ENCODE assay signal across 8 mouse cellular contexts in genomic region chr7:25379551-25380351, GRCm38 (mm10). TPM values are rescaled to one million over a fixed set of nuclear protein-coding genes. Genes with fewer than 3 reads are reported as not detected.
DNase-seq lines count a peak whose midpoint lies in the region; ATAC-seq and TF ChIP-seq lines count a peak whose summit lies in the region.

No protein-coding gene starts in this region.

- peak; percentile 10; the same call in 1 of the 2 replicates for ATAC-seq in intestine, postnatal 0 days
- peak; percentile 58 for ATAC-seq in lung, embryonic 16.5 days (ENCODE audit: low read depth)

- 13% methylated on average over 42 of the region's 42 CpGs for WGBS in intestine, postnatal 0 days
- 3% methylated on average over 40 of the region's 42 CpGs for WGBS in lung, embryonic 16.5 days
- 17% methylated on average over 42 of the region's 42 CpGs for WGBS in olfactory bulb, adult 2 months

- TF ChIP-seq CTCF in intestine, postnatal 0 days (IDR thresholded peaks at IDR 0.05; ENCODE audit: low read depth), result peak; percentile 74
- TF ChIP-seq CTCF in olfactory bulb, adult 2 months (IDR thresholded peaks at IDR 0.05; ENCODE audit: insufficient read depth, low read depth, low read length), result 0 out of 2 replicates have a peak, but pooled peaks have one; percentile 7

- no peak overlapping the region for H3K9ac ChIP-seq in intestine, postnatal 0 days (ENCODE audit: low read depth, low read length)
- H3K9ac ChIP-seq in lung, embryonic 16.5 days (ENCODE audit: low read length), result peak overlapping the region; percentile 60

- H3K9me3 ChIP-seq in intestine, postnatal 0 days (ENCODE audit: control insufficient read depth), result no peaks in the 10 kb centered on the region
- H3K9me3 ChIP-seq in lung, embryonic 16.5 days (ENCODE audit: control insufficient read depth, low read length), result no peaks in the 10 kb centered on the region

- DNase-seq in layer of hippocampus, postnatal 10 days (ENCODE audit: low spot score in 2 of 2), result peak; percentile 62 to 73
- no peak for DNase-seq in layer of hippocampus, adult 11-12 months (ENCODE audit: low spot score)
- DNase-seq in cerebellum, adult 18-20 months, result peak; percentile 57 to 59
- peak; percentile 54 for DNase-seq in gastrocnemius, postnatal 10 days
- DNase-seq in ovary, postnatal 36 days (ENCODE audit: low spot score), result no peak

- H3K4me2 ChIP-seq in intestine, postnatal 0 days (replicated peaks; ENCODE audit: low read depth), result peak overlapping the region; percentile 54
- H3K4me2 ChIP-seq in lung, embryonic 16.5 days (ENCODE audit: low read depth, low read length), result peak overlapping the region; percentile 79

- no peak for TF ChIP-seq POLR2A in olfactory bulb, adult 2 months (IDR thresholded peaks at IDR 0.05; ENCODE audit: insufficient read depth, low read depth, low read length)

- H3K27me3 ChIP-seq in intestine, postnatal 0 days (replicated peaks; ENCODE audit: control insufficient read depth, insufficient read depth, low read length), result no peaks in the 10 kb centered on the region
- H3K27me3 ChIP-seq in lung, embryonic 16.5 days (ENCODE audit: control insufficient read depth, insufficient read depth, low read depth, low read length), result no peaks in the 10 kb centered on the region

- no peaks in the 10 kb centered on the region for H3K4me1 ChIP-seq in intestine, postnatal 0 days (replicated peaks; ENCODE audit: control insufficient read depth, insufficient read depth, low read length)
- H3K4me1 ChIP-seq in lung, embryonic 16.5 days (replicated peaks; ENCODE audit: control insufficient read depth, insufficient read depth, low read length), result peaks cover 18% of the 10 kb centered on the region
- peaks cover 10% of the 10 kb centered on the region for H3K4me1 ChIP-seq in olfactory bulb, adult 2 months (ENCODE audit: control insufficient read depth, insufficient read depth, low read length)

- H3K36me3 ChIP-seq in intestine, postnatal 0 days (ENCODE audit: control insufficient read depth, insufficient read depth), result peaks cover 28% of the 10 kb centered on the region
- H3K36me3 ChIP-seq in lung, embryonic 16.5 days (ENCODE audit: control insufficient read depth, insufficient read depth, low read length), result peaks cover 11% of the 10 kb centered on the region

- no peak overlapping the region for H3K27ac ChIP-seq in intestine, postnatal 0 days (ENCODE audit: low read depth, low read length)
- peak overlapping the region; percentile 41 for H3K27ac ChIP-seq in lung, embryonic 16.5 days (ENCODE audit: low read length)
- H3K27ac ChIP-seq in olfactory bulb, adult 2 months (ENCODE audit: insufficient read depth, low read depth, low read length), result no peak overlapping the region

- peak overlapping the region; percentile 4; the same call in 1 of the 2 replicates for H3K4me3 ChIP-seq in intestine, postnatal 0 days (ENCODE audit: low read depth, low read length)
- peak overlapping the region; percentile 46 for H3K4me3 ChIP-seq in lung, embryonic 16.5 days (ENCODE audit: low read length)
- peak overlapping the region; percentile 9 for H3K4me3 ChIP-seq in olfactory bulb, adult 2 months (ENCODE audit: insufficient read depth, low read depth, low read length)

RNA-seq across cellular contexts. Expression of gene Cnfn, which starts 10.2 kb away (rescaled TPM):
- total RNA-seq in layer of hippocampus, postnatal 10 days (2021), result not detected
- not detected for total RNA-seq in gastrocnemius, postnatal 10 days (2021)
- polyA plus RNA-seq in intestine, postnatal 0 days (2015; fragmentation: Nextera tagmentation; extraction: Ambion mirVana), result 0.33 TPM in 1 of 2 replicates, not detected in the other
- 0.33 and 2.9 TPM in 2 replicates for polyA plus RNA-seq in lung, embryonic 16.5 days (2015; fragmentation: Nextera tagmentation; extraction: Ambion mirVana)
- polyA plus RNA-seq in olfactory bulb, adult 2 months (2012; ENCODE audit: insufficient read depth, insufficient read length, low replicate concordance, missing spikeins), result not detected in 2 replicates

RNA-seq across cellular contexts. Expression of gene Lipe, which starts 18.8 kb away (rescaled TPM):
- 1 to 10 TPM; 5.5 to 6.8 TPM for total RNA-seq in layer of hippocampus, postnatal 10 days (2021)
- total RNA-seq in gastrocnemius, postnatal 10 days (2021), result 10 to 100 TPM; 18.2 to 18.4 TPM
- polyA plus RNA-seq in intestine, postnatal 0 days (2015; fragmentation: Nextera tagmentation; extraction: Ambion mirVana), result 15.0 and 17.5 TPM in 2 replicates
- 9.4 and 11.4 TPM in 2 replicates for polyA plus RNA-seq in lung, embryonic 16.5 days (2015; fragmentation: Nextera tagmentation; extraction: Ambion mirVana)
- polyA plus RNA-seq in olfactory bulb, adult 2 months (2012; ENCODE audit: insufficient read depth, insufficient read length, low replicate concordance, missing spikeins), result not detected in 2 replicates

RNA-seq across cellular contexts. Expression of gene Cxcl17, which starts 32.9 kb away (rescaled TPM):
- total RNA-seq in layer of hippocampus, postnatal 10 days (2021), result not detected
- not detected for total RNA-seq in gastrocnemius, postnatal 10 days (2021)
- 0.16 TPM in 1 of 2 replicates, not detected in the other for polyA plus RNA-seq in intestine, postnatal 0 days (2015; fragmentation: Nextera tagmentation; extraction: Ambion mirVana)
- polyA plus RNA-seq in lung, embryonic 16.5 days (2015; fragmentation: Nextera tagmentation; extraction: Ambion mirVana), result 0.49 TPM in 1 of 2 replicates, not detected in the other
- polyA plus RNA-seq in olfactory bulb, adult 2 months (2012; ENCODE audit: insufficient read depth, insufficient read length, low replicate concordance, missing spikeins), result not detected in 2 replicates

Comparison
In these comparisons a context has a peak if more than half of its experiments do, and no peak if none do; other contexts are left out.
1. DNase-seq: peak in layer of hippocampus, postnatal 10 days (2 of 2), cerebellum, adult 18-20 months (2 of 2) and gastrocnemius, postnatal 10 days (single experiment); none in layer of hippocampus, adult 11-12 months (single experiment) and ovary, postnatal 36 days (single experiment).
2. RNA of gene Lipe, which starts 18.8 kb away (polyA plus RNA-seq): 15.0 to 17.5 TPM in intestine, postnatal 0 days and 9.4 to 11.4 TPM in lung, embryonic 16.5 days; not detected in olfactory bulb, adult 2 months; every median in the first group is over 10 times any median in the second.
3. Peak in every context shown above with its lines, with median percentiles within 50 percentile points of each other: H3K4me3 ChIP-seq.